Mouse (Mus musculus): ENCODE data around the gene Nexn.
A peak's percentile ranks its signal among the peaks of the same experiment; 100 is the strongest.

Nexn gene

GRCm38 (mm10) chr3:152235805-152236204 is 30.3 kb downstream of the Nexn start:
- no peak for DNase-seq (ENCODE audit: low spot score in 2 of 2)

DNA sequence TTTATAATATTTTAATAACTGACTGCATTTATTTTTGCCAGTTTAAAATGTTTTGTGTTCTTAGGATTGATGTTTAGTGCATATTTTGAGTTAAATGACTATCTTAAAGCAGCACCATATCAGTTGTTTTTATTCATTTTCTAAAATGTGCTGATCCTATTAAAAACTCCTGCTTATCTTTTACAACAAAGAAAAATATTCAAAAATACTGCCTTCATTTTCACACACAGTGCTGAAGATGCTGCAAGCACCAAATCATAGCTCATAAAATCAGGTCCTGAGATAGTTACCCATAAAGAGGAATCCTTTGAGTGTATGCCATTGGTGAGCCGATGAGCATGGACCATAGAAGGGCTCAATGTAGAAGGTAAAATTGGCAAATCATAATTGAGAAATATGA is 30.9 kb downstream of the Nexn start:
- DNase-seq (ENCODE audit: low spot score in 2 of 2), result no peak

GRCm38 (mm10) chr3:152231333-152232100 is 34.6 kb downstream of the Nexn start:
- no peak for DNase-seq (ENCODE audit: low spot score in 2 of 2)

DNA sequence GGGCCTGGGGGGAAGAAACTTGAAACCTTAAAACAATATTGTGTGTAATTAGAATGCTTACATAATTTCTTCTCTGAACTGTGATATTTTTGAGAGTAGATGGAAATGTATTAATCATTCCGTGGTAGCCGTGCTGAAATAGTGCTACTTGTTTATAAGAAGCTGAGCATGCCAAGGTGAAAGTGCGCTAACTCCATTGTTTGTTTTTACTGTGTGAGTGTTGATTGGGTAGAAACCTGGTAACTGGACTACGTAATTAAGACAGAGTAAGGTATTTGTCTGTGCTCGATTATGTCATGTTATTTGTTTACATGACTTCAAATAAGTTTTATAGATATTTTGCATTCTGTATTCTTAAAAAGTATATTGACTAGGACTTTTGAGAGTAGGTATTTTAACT is 36.9 kb downstream of the Nexn start:
- DNase-seq (ENCODE audit: low spot score in 2 of 2), result no peak

- no peak for DNase-seq (ENCODE audit: low spot score in 2 of 2)
These were observed 37.3 kb downstream of the Nexn start for GRCm38 (mm10) chr3:152228843-152229242.

GRCm38 (mm10) chr3:152225906-152226305 is 40.2 kb downstream of the Nexn start:
- DNase-seq (ENCODE audit: low spot score in 2 of 2), result no peak

GRCm38 (mm10) chr3:152224918-152225317 is 41.2 kb downstream of the Nexn start:
- no peak for DNase-seq (ENCODE audit: low spot score in 2 of 2)

DNA sequence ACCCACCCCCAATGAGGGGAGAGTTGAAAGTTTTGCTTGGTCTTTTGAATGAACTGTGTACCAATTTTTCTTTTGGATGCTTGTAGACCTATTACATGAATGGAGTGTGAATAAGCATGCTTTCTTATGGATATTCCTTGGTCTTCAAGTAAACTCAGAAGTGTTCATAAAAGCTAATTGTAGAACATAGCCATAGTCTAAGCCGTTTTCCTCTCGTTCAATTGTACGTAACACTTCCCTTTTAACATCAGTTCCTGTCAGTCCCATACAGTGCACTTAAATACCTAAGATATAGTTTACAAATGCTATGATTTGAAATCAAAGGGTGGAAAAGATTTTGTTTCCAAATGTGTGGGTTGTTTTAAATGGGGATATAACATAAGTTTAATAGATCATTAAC is 52.7 kb downstream of the Nexn start:
- DNase-seq (ENCODE audit: low spot score in 2 of 2), result no peak

- DNase-seq (ENCODE audit: low spot score in 2 of 2), result no peak
These were observed 54.3 kb downstream of the Nexn start for GRCm38 (mm10) chr3:152211731-152212279.

DNA sequence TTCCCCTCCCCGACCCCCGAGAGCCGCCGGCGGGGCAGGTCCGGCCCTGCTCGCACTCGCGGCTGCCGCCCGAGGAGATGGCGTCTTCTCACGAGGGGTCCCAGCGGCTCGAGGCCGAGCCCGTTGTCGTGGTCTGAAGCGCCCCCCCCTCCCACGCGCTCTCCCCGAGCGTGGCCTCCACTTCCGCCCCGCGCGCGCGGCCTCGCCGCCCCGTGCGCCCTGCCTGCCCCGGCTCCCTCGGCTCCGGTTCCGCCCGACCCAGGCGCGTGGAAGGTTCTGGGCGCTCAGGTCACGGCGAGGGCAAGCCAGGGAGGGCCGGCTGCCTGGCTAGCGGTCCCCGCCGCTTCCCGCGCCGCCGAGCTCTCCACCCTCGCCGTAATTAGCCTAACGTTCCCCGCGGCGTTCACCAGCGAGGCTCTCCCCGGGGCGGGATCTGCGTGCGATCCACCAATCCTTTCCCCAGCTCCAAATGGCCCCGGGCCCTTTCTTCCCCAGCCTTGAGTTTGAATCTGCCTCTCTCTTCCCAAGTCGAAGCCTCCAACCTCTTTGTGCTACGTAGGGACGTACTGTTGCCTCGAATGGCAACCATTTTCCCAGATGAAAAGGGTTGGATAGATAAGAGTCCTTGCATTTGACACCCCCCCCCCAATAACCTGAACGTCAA is 55.3 kb downstream of the Nexn start:
- DNase-seq (ENCODE audit: low spot score in 2 of 2), result peak; percentile 80 to 82

DNA sequence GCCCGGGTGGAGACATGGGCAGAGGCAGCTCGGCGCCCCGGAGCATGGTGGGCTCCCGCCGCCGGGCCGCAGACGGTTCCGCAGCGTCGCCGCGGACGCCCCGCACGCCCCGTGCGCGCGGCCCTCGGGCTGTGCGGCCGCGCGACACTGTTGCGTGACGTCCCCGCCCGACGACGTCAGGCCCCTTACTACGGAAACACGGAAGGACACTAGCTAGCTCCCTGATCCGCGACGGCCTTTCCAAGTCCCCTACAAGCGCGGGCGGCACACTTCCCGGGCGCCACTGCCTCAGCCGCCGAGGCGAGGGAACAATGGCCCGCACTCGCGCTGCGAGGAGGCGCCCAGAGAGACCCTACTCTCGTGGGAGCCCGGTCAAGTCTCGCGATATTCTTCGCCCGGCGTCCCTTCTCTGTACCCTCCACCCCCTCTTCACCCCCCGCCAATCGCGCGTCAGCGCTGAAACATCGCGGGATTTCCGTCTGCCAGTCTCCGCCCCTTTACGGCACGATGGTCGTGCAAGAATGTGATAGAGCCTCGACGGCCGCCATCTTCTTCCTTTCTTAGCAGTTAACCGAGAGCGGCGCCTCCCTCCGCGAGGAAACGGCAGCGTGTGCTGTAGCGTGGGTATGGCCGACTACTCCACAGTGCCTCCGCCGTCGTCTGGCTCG is 56.0 kb downstream of the Nexn start, which contains the start of the genes Dnajb4 and Fubp1:
TSS of gene Dnajb4 (minus strand) at position 336 of the 668 bp plus-strand sequence.
TSS of gene Fubp1 (plus strand) at position 456 of the 668 bp plus-strand sequence.
- peak; percentile 99 to 100 for DNase-seq (ENCODE audit: low spot score in 2 of 2)

GRCm38 (mm10) chr3:152209177-152209966 is 56.8 kb downstream of the Nexn start:
- DNase-seq (ENCODE audit: low spot score in 2 of 2), result no peak

- DNase-seq (ENCODE audit: low spot score in 2 of 2), result no peak
These were observed 57.9 kb downstream of the Nexn start for GRCm38 (mm10) chr3:152208096-152208885.

GRCm38 (mm10) chr3:152207156-152207555 is 59.0 kb downstream of the Nexn start:
- DNase-seq (ENCODE audit: low spot score in 2 of 2), result no peak

DNA sequence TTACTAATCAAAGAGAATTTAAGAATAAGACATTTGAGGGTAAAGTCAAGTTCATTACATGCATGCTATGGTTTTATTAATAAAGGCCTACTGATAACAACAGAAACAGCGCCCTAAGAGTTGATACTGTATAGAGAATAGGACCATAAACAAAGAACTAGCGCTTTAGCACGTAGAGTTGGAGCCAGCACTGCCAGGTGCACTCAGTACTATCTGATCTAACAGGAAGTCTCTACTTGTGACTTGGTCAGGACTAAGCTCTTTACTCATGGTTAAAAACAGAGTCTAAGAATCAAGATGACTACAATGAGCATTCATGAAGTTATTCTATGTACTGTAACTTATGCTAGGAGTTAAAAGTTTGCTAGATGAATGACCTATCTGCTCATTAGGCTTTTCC is 61.6 kb downstream of the Nexn start:
- no peak for DNase-seq (ENCODE audit: low spot score in 2 of 2)

- no peak for DNase-seq (ENCODE audit: low spot score in 2 of 2)
These were observed 62.2 kb downstream of the Nexn start for GRCm38 (mm10) chr3:152203996-152204395.

- no peak for DNase-seq (ENCODE audit: low spot score in 2 of 2)
These were observed 62.7 kb downstream of the Nexn start for GRCm38 (mm10) chr3:152203411-152203810.

GRCm38 (mm10) chr3:152202942-152203341 is 63.2 kb downstream of the Nexn start:
- DNase-seq (ENCODE audit: low spot score in 2 of 2), result no peak

GRCm38 (mm10) chr3:152201651-152202050 is 64.5 kb downstream of the Nexn start:
- no peak for DNase-seq (ENCODE audit: low spot score in 2 of 2)

DNA sequence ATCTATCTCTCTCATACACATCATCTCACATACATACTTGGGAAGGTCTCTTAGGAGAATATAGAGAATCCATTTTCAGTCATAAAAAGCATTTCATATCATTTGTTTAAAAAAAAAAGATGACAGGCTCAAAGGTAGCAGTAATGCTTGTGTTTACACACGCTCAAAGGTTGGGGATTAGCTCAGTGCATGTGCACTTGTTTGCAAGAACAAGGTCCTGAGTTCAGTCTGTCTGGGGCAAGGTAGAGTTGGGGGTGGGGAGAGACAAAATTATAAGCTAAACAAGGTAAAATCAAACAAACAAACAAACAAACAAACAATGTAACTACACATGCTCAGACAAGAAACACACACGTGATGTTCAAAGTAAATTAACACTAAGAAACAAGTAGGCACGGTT is 65.0 kb downstream of the Nexn start:
- DNase-seq (ENCODE audit: low spot score in 2 of 2), result no peak

GRCm38 (mm10) chr3:152199125-152199524 is 67.0 kb downstream of the Nexn start:
- DNase-seq (ENCODE audit: low spot score in 2 of 2), result no peak

All from right cerebral cortex, postnatal 10 days (tissue).